Mouse (Mus musculus): ENCODE results near the gene Ngb.
A peak's percentile ranks its signal among the peaks of the same experiment; 100 is the strongest.

Ngb gene

DNA sequence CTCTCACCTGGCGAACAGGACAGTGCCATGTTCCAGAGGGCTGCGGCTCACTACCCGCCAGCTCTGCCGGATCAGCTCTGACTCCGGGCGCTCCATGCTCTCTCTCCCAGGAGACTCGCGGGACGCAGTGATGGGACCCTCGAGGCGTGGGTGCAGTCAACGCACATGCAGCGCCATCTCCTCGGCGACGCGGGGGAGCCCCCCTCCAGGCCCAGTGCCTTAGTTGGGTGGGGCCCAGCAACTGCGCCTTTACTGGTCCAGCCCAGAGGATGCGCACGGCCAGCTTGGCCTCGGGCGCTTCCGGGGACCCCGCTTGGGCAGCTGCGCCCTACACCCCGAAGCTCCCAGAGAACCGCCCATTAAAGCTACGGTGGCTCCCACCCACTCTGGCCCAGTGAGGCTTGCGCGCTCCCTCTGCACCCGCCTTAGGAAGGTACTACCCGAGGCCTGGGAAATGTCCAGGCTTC, at the start of gene Ngb:
Gene Ngb (minus strand): TSS at position 375 of the 467 bp plus-strand sequence.
- no peak for DNase-seq (ENCODE audit: low read depth, low spot score)

- no peak for DNase-seq (ENCODE audit: low read depth, low spot score)
Observed at GRCm38 (mm10) chr12:87149471-87149870, 47.1 kb upstream of the Ngb start.

DNA sequence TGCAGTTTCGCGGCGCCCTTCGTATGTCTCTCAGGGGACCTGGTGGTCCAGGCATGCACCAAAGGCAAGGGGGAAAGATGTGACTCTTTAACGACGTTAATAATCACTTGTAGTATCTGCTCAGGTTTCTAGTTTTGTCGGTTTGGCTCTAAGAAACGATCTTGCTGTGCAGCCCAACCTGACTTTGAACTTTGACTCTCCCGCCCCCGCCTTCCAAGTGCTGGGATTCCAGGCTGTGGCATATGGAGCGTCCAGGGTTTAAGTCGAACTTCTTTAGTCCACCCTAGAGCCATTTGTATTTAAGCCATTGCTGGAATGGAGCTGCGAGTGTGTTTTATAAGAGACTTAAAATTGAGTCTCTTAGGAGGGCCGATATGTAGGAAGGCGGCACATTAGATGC, 45.8 kb upstream of the Ngb start:
- DNase-seq (ENCODE audit: low read depth, low spot score) = no peak

DNA sequence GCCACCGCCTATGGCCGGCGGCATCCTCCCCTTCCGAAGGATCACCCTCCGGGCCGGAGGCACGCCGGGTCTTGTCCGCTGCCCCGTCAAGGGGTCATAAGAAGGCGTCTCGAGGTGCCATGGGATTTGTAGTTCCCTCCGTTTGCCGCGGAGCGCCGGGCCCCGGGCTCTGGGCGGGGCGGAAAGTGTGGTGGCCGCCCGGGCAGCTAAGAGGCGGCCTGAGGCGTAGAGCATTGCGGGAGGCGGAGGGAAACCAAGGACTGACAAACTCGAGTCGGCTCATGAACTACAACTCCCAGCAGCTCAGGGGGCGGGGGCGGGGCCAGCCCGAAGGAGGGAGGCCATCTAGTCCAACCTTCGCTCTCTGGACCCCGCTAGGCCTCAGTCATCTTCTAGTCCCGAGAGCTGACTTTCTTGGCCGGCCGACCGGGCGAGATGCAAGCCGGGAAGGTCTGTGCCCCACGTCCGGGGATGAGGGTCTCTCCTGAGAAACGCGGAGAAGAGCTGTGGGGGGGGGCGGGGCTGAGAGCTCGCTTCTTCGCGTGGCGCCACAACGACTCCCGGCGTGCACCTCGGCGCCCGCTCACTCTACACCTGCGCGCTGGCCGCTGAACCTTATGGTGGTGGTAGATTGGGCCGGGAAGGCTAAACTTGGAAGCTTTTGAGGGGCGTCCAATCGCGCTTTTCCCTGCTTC, 45.2 kb upstream of the Ngb start, which contains the start of gene Pomt2:
Gene Pomt2 (minus strand): TSS at position 574 of the 695 bp plus-strand sequence.
- DNase-seq (ENCODE audit: low read depth, low spot score) = peak; percentile 91

- DNase-seq (ENCODE audit: low read depth, low spot score) = peak; percentile 72
Observed at GRCm38 (mm10) chr12:87146966-87147365, 44.6 kb upstream of the Ngb start, which contains the start of gene Gstz1. TSS of gene Gstz1 (plus strand) at chr12:87147165.

- DNase-seq (ENCODE audit: low read depth, low spot score) = no peak
Observed at GRCm38 (mm10) chr12:87142156-87142555, 39.8 kb upstream of the Ngb start.

DNA sequence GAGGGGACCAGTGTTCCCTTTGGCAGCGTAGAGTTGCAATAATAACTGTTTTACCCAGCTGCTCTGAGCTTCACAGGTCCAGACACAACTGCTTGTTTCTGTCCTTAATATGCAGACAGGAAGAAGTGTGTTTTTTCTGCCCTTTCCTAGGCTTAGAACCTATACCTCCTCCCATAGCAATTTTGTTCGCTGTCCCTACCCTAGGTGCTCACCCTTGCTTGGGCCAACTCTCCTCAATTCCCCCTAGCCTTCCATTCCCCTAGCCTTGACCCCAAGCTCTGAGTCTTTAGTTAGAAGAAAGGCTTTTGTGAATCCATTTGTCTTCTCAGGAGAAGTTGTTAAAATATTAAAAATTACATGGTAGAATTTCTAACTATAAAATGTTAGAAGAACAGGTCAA, 36.4 kb upstream of the Ngb start:
- no peak for DNase-seq (ENCODE audit: low read depth, low spot score)

GRCm38 (mm10) chr12:87138342-87138701, 36.0 kb upstream of the Ngb start:
- no peak for DNase-seq (ENCODE audit: low read depth, low spot score)

- DNase-seq (ENCODE audit: low read depth, low spot score) = no peak
Observed at GRCm38 (mm10) chr12:87137439-87138341, 35.4 kb upstream of the Ngb start.

DNA sequence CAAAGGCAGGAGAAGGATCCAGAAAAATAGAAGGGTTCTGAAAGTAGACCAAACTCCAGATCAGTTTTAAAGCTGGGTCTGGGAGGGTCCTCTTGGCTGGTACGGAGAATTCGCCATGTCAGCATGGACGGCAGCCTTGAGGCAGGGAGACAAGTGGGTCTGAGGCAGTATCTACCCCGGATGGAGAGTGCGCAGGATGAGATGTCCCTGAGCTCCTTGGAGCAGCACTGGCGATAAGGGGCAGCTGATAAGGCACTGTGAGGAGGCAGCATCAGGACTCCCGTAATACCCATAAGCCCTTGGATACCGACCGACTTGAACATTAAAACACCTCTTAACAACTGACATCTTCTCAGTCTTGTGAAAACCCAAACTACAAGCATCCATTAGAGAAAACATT, 30.4 kb upstream of the Ngb start:
- DNase-seq (ENCODE audit: low read depth, low spot score) = no peak

GRCm38 (mm10) chr12:87132210-87132609, 29.9 kb upstream of the Ngb start:
- no peak for DNase-seq (ENCODE audit: low read depth, low spot score)

DNA sequence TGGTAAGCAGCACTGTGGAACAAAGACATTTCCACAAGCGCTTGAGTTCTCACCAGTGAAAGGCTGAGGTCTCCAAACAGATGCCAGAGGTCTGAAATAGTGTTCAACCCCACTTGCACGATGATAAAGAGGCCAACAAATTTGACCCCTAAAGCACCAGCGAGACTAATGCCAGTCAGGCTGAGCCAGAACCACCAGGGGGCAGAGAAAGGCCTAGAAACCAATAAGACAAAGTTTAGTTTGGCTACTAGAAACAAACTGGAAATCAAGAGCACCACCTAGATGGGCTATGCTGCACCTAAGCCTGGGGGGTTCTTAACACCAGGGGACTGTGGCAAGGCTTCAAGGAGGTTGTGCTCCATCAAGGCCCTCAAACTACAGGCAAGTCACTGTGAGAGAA, 29.3 kb upstream of the Ngb start:
- no peak for DNase-seq (ENCODE audit: low read depth, low spot score)

GRCm38 (mm10) chr12:87131181-87131580, 28.8 kb upstream of the Ngb start:
- no peak for DNase-seq (ENCODE audit: low read depth, low spot score)

DNA sequence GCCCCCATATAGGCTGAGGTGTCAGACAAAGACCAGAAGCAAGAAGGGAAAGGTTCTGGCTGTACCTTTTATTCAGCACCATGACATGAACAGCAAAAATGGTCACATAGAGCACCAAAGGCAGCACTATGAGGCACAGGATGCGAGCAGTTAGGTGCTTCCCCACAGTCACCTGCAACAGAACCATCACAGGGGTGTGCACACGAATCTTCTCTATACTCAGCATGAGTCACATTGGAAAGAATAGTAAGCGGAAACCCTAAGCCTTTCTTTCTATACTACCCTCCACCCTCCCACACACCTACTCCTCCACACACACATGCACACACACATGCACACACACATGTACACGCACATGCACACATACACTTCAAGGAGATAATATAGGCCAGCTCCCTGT, 27.9 kb upstream of the Ngb start:
- DNase-seq (ENCODE audit: low read depth, low spot score) = no peak

GRCm38 (mm10) chr12:87127256-87127655, 24.9 kb upstream of the Ngb start:
- no peak for DNase-seq (ENCODE audit: low read depth, low spot score)

GRCm38 (mm10) chr12:87121918-87122589, 19.7 kb upstream of the Ngb start:
- DNase-seq (ENCODE audit: low read depth, low spot score) = no peak

DNA sequence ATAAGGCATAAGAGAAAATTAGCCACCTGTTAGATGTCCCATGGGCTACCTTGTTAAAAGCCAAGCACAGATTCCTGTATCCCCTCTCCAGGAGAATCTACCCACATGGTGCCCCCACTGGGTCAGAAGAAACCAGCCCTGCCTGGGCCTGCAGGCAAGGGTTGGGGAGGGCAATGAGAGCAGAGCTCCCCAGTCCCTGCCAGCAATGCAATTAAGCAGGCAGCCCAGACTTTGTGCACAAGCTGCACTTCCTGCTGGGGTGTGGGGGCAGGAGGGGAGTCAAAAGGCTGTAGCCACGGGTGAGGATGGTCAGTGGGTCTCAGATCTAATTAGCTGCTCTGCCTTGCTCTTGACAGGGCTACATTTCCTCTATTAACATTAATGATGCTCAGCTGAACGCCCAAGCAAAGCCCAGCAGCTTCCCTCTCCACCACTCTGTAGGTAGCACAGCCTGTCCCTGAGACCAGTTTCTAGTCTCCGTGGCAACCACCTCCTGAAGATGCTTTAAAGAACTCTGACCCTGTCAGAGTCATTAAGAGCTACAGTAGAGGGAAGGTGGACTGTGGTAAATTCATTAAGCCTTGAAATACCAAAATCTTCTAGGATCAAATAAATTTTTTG, 5.1 kb upstream of the Ngb start:
- no peak for DNase-seq (ENCODE audit: low read depth, low spot score)

DNA sequence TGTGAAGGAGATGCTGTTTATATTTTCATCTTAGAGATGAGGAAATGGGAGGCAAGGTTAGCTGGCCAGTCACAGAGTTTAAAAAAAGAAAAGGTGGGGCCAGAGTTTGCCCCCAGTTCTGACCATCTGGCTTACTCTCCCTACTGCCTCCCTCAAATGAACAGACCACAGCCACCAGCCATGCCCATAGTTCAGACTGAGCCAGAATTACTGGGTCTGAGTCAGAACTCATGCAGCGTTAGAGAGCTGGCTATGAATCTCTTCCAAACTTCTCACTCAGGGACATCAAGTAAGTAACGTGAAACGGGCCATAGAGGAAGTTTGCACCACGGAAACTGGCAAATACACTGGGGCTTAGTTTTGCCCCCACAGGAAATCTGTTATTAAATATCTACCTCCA, 2.5 kb upstream of the Ngb start:
- no peak for DNase-seq (ENCODE audit: low read depth, low spot score)

DNA sequence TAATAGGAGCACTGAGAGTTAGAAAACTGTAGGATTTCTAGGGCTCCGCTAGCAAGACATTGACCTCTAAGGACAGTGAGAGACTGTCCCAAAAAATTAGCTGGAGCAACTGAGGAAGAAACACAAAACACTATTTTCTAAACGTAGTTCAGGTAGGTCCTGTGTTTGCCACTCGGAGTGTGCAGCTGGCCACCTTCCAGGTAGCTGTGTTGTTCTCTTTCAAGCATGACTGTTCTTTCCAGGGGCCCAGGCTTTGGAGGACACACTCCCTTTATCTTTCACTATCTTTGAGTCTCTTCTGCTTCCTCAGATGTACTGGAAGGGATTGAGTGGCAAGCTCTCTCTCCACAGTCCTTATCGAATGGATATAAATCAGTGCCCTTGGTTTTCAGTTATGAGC, 1.1 kb upstream of the Ngb start:
- no peak for DNase-seq (ENCODE audit: low read depth, low spot score)

GRCm38 (mm10) chr12:87100331-87100730, 2.0 kb downstream of the Ngb start:
- DNase-seq (ENCODE audit: low read depth, low spot score) = no peak

DNA sequence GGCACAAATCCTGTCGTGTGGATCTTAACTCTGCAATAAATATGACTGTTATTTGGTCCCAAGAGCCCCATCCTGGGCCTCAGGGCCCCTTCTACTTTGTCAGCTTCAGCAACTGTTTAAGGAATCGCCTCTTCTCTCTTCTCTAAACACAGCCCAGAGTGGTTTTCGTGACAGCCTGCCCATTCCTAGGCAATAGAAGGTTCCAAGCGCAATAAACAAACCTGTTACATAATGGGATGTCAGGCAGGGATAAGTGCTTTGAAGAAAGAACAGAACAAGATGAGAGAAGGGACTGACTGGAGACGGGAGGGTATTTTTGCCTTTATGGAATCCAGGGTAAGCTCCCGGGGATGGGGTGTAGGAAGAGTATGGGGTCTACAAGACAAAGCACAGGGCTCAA, 8.7 kb downstream of the Ngb start:
- DNase-seq (ENCODE audit: low read depth, low spot score) = no peak

DNA sequence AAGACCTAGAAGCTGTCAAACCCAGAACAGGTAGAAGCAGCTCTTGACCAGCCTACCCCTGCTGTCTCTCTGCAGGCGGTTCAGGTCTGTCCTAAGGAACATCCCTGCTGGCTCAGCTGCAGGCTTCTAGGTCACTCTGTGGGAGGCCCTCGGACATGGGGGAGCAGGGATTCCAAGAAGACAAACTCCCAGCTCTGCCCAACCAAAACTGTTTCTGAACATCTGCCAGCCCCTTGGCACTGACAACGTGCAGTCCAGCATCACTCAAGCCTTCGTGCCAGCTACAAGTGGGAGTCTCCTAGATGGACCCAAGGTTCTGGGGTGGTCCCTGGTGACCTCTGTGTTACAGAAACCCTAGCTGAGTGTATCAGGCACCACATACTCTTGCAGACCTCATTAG, 9.1 kb downstream of the Ngb start:
- no peak for DNase-seq (ENCODE audit: low read depth, low spot score)

Measured in WW6 (cell line).